Mouse (Mus musculus) left cerebral cortex, postnatal 4 days (tissue): ENCODE data around the gene Slc9a4. TPM values are rescaled to one million over a fixed set of nuclear protein-coding genes. Genes with fewer than 3 reads are reported as not detected.
"Not testable (repeated sequence)": the region's sequence is repeated elsewhere in the genome, so short reads cannot be mapped to it uniquely, and the experiment has no call there.

ENCODE experiments used
- DNase-seq: peaks from one replicate; pipeline ENCODE4 v3.0.0-alpha.2; 2022
- intact Hi-C: fragments of 180-260 bp; cut with DNase I; formaldehyde crosslinking; loops from one replicate; pipeline ENCODE4 v1.15.1; 2025
- total RNA-seq, 2 experiments: library from RNA; stranded (reverse); gene quantifications; 2 replicates each; pipeline ENCODE4 v1.2.3; 2021

Slc9a4 gene
- total RNA-seq, 2 experiments from 2014 or later, result 0.24 to 1.8 TPM

DNA sequence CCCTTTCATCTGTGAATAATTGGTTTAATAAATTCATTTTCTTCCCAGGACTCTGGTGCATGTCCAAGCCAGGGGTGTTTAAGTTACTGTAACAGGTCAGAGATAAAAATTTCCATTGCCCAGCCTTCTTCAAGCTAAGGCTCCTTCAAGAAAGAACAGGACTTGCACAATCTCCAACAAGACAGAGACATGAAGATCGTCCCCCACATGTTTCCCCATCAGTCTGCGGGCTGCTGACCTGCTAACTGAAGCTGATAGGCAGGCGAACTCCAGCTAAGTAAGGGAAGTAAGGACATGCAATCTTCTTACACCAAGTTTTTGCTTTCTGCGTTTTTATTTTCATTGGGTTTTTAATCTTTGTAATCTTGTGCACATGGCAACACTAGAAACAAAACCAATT is 54.7 kb downstream of the Slc9a4 start:
- intact Hi-C loops, result no loop called here
- DNase-seq, result no peak

DNA sequence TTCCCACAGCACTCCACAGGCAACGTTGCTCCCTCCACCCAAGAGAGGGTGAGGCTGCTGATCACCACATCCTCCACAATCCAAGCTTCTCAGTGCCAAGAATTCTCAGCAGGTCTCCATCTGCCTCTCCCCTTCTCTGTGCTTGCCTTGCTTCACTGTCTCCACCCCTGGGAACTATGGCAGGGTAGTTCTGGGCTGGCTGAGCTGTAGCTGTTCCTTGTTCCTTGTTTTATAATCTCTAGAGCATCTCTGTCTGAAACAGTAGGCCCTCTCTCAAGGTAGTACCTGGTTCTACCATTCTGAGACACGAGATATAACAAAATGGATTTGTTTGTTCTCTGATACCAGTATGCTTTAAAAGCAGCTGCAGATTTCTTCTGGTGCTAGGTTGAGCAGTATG is 68.4 kb downstream of the Slc9a4 start:
- intact Hi-C loops, result no loop called here
- no peak for DNase-seq

DNA sequence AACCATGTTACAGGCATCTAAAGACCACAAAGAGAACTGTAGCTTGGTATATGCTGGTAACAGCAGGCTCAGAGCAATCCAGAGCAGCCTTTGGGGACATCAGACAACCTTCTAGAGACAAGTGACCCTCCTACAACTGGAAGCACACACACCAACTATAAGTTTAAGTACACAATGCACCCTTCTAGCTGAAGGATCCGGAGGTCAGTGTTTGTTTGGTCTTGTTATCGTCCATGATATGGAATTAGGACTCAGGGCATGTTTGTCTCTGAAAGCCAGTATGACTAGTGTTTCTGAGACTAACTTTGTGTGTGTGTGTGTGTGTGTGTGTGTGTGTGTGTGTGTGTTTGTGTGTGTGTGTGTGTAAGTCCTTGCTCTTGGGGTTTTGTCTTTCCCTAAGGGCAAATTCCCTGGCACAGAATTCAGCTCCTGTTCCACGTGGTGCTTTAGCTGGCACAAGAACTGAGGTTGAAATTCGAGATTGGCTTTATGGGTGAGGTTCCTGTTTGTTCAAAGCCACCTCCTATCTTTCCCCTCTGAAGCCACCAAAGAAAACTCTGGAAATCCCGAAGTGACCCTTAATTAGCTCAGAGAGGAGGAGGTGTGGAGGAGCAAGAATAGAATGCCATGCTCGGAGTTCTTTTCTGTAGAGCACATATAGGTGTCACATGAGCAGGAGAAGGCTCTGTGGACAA is 71.1 kb downstream of the Slc9a4 start:
- no peak for DNase-seq
- intact Hi-C loops, result no loop called here

DNA sequence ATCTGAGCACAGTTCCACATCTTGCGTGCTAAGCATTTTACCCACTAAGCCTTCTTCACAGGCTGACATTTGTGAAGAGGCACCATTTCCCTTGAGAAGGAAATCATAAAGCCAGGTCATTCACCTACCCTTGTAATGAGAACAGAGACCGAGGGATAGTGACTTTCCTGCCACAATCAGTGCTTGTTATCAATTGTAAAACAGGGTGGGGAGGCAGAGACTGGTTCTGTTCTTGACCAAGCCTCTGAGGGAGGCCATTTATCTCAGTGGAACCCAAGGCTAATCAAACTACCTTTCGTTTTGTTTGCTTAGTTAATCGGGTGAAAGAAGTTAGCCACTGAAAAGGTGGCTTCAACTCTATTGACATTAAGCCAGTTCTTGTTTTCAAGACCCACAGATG is 77.2 kb downstream of the Slc9a4 start:
- no peak for DNase-seq
- intact Hi-C loops, result no loop called here

DNA sequence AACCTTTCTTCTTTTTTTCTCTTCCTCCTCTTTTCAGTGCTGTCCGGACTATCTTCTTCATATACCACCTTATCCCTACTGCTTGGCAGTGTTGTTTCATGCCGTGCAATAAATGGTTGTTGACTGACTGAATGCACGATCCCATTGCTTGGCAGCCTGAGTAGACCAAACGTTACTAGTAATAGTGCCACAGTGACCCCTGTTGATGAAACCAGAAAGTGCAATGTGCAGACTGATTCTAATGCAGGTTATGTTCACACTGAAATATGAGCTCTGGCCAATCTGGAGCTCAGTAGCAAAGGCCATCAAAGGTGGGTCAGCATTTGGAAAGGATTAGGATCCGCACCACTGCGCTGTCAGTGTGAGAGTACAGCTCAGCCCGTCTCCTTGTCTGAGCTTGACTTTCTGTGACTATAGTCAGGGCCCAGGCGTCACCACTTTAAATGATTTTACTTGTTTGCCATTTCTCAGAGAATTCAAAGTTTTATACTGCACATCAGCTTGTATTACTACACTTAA is 78.2 kb downstream of the Slc9a4 start:
- intact Hi-C loops, result no loop called here
- DNase-seq, result peak; percentile 40

DNA sequence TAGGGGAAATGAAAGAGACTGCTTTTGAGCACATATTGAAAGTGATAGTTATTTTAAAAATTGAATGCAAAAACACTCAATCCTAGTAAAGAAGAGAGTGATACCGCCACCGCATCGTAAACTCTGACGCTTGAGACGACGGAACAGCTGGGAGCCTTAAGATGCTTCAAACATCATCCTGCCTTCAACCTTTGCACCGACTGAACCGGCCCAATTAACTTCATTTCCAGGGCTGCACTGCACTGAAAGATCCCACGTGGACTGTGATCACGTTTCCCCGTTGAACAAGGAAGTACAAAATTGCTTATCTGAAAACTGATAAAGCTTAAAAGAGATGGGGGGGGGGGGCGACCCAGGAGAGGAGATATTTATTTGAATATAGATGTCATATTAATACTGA is 79.1 kb downstream of the Slc9a4 start:
- DNase-seq, result no peak
- intact Hi-C loops, result no loop called here

DNA sequence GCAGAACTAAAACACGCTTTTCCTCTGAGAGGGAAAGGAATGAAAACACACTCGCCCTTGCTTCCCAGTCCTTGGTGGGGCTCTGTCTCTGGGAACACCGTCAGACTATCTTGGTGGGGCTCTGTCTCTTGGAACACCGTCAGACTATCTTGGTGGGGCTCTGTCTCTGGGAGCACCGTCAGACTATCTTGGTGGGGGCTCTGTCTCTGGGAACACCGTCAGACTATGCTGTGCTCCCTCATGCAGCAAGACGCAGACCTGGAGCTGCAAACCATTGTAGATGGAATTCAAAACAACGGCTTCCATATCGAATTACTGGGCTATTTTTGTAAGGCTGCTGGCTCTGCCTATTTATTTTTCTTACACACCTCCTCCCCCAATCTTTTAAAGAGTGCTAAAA is 79.6 kb downstream of the Slc9a4 start:
- intact Hi-C loops, result no loop called here

DNA sequence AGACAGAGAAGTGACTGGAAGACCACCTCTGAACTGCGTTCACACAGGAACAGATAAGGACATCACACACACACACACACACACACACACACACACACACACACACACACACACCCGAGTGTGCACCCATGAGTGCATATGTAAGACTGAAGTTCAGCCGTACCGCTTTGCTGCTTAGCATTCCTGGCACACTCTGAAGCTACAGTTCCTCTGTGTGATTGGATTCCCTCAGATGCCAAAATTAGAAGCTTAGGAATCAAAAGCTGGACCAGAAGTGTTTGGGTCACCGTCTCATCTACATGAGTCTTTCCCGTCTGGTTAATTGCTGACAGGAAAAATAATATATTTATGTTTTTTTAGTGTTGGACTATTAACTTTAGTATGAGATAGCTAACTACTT is 81.0 kb downstream of the Slc9a4 start:
- DNase-seq, result no peak
- intact Hi-C loops, result no loop called here

More for the DNA sequence above, 79.6 kb downstream of the Slc9a4 start:
- DNase-seq, result no peak

DNA sequence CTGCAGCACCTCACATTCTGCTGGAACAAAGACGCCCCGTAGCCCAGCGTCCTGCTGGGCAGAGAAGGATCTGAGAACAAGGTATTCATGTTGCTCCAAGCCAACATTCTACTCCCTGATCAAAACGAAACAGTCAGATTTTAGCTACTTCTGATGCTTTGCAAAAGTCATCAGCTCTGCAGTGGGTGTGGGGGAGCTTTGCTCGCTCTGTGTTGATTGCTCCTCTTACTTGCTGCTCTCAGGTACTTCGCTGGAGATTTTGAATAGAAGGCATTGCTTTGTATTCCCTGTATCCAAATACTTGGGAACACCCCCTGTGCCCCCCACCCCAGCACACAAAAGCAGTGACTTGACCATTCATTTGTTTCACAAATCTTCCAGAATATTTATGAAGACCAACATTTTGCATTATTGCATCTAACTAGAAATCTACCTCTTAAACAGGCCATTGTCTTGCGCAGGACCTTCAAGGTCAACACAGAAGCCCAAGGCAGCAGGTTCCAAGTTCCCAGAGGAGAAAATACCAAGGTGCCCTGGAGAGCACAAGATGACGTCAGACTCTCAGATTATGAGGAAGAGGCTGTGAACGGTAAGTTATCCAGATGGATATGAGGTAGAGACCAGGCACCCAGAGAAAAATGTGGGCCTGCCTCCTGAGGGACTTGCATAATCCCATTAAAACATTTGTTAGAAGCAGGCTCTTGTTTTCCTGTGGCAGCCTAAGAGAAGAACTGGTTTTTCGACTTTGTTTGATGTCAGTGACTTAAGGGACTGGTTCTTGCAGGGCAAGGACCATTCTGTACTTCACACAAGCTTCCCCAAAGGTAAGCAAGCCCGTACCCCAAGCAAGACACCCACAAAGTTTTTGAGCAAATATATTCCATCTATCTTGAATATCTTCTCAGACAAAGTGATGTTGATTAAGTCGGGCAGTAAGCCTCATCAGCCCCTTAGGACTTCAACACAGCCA is 85.8 kb downstream of the Slc9a4 start:
- DNase-seq, result no peak
- intact Hi-C loops, result no loop called here

DNA sequence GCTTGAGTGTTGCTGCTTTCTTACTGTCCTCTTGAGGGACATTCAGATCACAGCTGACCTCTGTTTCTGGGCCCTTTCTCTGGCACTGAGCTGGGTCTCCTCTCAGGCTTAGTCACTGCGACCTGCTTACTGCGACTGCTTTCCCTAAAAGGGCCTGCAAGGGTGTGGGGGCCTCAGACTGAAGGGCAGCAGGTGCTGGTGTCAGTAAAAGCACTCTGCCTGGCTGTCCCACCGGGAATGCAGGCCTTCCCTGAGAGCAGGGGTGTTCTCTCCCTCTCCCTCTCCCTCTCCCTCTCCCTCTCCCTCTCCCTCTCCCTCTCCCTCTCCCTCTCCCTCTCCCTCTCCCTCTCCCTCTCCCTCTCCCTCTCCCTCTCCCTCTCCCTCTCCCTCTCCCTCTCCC is 87.6 kb downstream of the Slc9a4 start:
- DNase-seq, intact Hi-C loops: not testable (repeated sequence)

DNA sequence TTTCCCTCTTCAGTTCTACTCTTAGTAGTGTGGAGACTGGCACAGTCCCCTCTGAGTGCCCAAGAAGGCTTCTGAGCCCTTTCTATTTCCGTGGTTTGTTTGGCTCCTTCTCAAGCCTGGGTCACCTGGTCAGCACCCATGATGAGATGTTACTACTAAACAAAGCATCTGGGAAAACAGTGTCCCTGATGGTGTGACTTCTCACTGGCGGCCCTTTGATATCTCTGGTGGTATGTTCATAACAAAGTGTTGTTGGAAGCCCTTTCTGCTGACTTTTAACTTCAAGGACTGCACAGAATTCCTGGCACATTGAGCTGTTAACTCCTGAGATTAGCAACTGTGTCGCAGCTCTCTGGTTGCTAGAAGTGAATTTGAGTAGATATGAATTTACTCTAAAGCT is 90.1 kb downstream of the Slc9a4 start:
- DNase-seq, result no peak
- intact Hi-C loops, result no loop called here

DNA sequence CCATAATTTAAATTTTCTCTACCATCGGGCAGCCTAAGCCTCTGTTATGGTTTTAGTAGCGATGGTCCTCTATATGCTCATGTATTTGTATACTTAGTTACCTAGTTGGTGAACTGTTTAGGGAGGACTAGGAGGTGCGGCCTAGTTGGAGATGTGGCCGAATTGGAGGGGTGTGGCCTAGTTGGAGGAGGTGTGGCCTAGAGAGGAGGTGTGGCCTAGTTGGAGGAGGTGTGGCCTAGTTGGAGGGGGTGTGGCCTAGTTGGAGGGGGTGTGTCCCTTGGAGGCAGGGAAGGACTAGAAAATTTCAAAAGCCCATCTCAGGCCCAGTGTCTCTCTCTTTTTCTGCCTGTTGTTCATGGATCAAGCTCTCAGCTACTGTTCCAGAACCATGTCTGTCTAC is 91.6 kb downstream of the Slc9a4 start:
- DNase-seq, result no peak
- intact Hi-C loops, result no loop called here

DNA sequence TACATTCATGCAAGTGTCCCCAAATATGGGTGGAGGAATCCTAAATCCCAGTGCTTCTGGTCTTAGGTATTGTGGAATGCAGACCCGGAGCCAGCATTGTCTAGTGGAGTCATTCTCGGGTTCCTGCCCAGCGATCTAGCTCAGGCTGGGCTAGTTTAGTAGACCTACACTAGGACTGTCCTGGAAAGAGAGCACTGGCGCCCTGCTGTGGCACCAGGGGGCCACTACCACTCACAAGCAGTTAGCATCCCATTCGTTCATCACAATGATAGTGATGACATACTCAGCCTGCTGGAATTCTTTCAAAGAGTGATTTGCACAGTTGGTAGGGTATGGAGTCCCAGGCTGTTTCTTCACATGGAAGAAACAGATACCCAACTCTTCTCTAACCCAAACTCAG is 97.4 kb downstream of the Slc9a4 start:
- intact Hi-C loops, result no loop called here
- no peak for DNase-seq

Other genes starting within 250 kb of the Slc9a4 start
- under 1 TPM; 0.54 to 0.60 TPM for gene Il1rl1, start 150.5 kb upstream of the Slc9a4 start, total RNA-seq
- not detected for gene Il18r1, start 114.5 kb upstream of the Slc9a4 start, total RNA-seq
- under 1 TPM; 0.12 TPM for gene Il18rap, start 64.7 kb upstream of the Slc9a4 start, total RNA-seq
- gene Slc9a2, start 100.5 kb downstream of the Slc9a4 start, total RNA-seq, result 1 to 10 TPM; 1.6 to 2.5 TPM
- 1 to 10 TPM; 9.1 to 9.7 TPM for gene Mfsd9, start 210.6 kb downstream of the Slc9a4 start, total RNA-seq
- under 1 TPM in 1 of 2 experiments, not detected in 1; 0.18 TPM for gene Tmem182, start 225.5 kb downstream of the Slc9a4 start, total RNA-seq